Mouse (Mus musculus) CH12.LX (cell line): ENCODE data around the gene Vmn2r44.
"Not testable (repeated sequence)": the region's sequence is repeated elsewhere in the genome, so short reads cannot be mapped to it uniquely, and the experiment has no call there.

Source experiments
- CTCF ChIP-seq, 2 experiments: IDR thresholded peaks in 1 of 2; conservative IDR thresholded peaks in 1 of 2; 2 replicates each; pipeline ENCODE4 v1.5.1; 2011 to 2012; ENCODE audit warnings: low read depth in 2 of 2, low read length in 2 of 2, improper control_type of control experiment in 1 of 2, inconsistent platforms in 1 of 2, mild to moderate bottlenecking in 1 of 2, moderate library complexity in 1 of 2
- ELF1 ChIP-seq: IDR thresholded peaks from 2 replicates; pipeline ENCODE4 v1.6.1; 2014; ENCODE audit warnings: low read depth, mild to moderate bottlenecking, inconsistent platforms, low read length, improper control_type of control experiment
- JUND ChIP-seq: conservative IDR thresholded peaks from 2 replicates; pipeline ENCODE4 v1.6.1; 2011; ENCODE audit warnings: low read depth, low read length, improper control_type of control experiment
- KAT2A ChIP-seq: IDR thresholded peaks from 2 replicates; pipeline ENCODE4 v1.6.1; 2012; ENCODE audit warnings: low read length, improper control_type of control experiment, inconsistent platforms; ENCODE audit not compliant: insufficient replicate concordance
- MYC ChIP-seq: IDR thresholded peaks from 2 replicates; pipeline ENCODE4 v1.6.1; 2011; ENCODE audit warnings: low read depth, mild to moderate bottlenecking, improper control_type of control experiment, low read length
- NRF1 ChIP-seq: IDR thresholded peaks from 2 replicates; pipeline ENCODE4 v1.6.1; 2014; ENCODE audit warnings: low read depth, mild to moderate bottlenecking, inconsistent platforms, low read length, improper control_type of control experiment, moderate library complexity
- POLR2A ChIP-seq: IDR thresholded peaks from 2 replicates; pipeline ENCODE4 v1.6.1; 2011; ENCODE audit warnings: low read depth, mild to moderate bottlenecking, improper control_type of control experiment, low read length
- TCF12 ChIP-seq: IDR thresholded peaks from 2 replicates; pipeline ENCODE4 v1.6.1; 2014; ENCODE audit warnings: low read depth, mild to moderate bottlenecking, inconsistent platforms, low read length, improper control_type of control experiment

DNA sequence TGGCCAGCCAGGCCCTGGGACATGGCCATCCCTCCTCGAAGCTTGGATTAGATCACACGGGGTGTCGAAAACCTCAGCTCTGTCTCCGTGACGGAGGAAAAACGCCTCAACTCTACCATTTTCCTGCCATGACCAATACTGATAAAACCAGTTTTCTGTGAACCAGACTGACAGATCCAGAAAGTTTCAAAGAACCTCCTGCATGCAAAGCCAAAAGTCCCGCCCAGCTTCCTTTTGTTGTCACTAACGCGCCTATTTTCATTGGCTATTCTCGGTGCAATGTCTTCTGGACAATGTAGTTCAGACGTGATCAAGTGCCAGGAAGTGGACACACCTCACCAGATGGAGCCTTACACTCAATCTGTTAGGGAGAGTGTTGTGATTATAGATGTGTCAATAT, 25.3 kb downstream of the Vmn2r44 start:
- TF ChIP-seq NRF1; TCF12; KAT2A; CTCF (conservative IDR thresholded peaks at IDR 0.05 in 1 of 2, IDR thresholded peaks at IDR 0.05 in 1 of 2; ENCODE audit: low read depth in 2 of 2, low read length in 2 of 2); POLR2A; JUND; ELF1; MYC: not testable (repeated sequence)
